Mouse (Mus musculus) kidney, embryonic 16.5 days (tissue): Measurements from ENCODE around the gene Spc24. TPM values are rescaled to one million over a fixed set of nuclear protein-coding genes. Genes with fewer than 3 reads are reported as not detected.

ENCODE experiments used
- ATAC-seq: fragments of 200-750 bp; cut with Nextera tagmentation; 2 replicates; pipeline ENCODE4 v1.8.0; 2017; ENCODE audit warnings: moderate TSS enrichment; ENCODE audit not compliant: low FRiP score, low TSS enrichment
- H3K27ac ChIP-seq: fragments of 300-500 bp; sonication (generic); 2 replicates; pipeline ENCODE4 v1.5.1; 2014; ENCODE audit warnings: low read length
- H3K27me3 ChIP-seq: fragments of 300-500 bp; sonication (generic); 2 replicates; pipeline ENCODE4 v1.6.1; 2014; ENCODE audit warnings: low read length, control low read depth, mixed read lengths; ENCODE audit not compliant: insufficient read depth
- H3K36me3 ChIP-seq: fragments of 300-500 bp; sonication (generic); 2 replicates; pipeline ENCODE4 v1.6.1; 2014; ENCODE audit warnings: low read length, control low read depth, mixed read lengths; ENCODE audit not compliant: insufficient read depth
- H3K4me1 ChIP-seq: fragments of 300-500 bp; sonication (generic); 2 replicates; pipeline ENCODE4 v1.6.1; 2014; ENCODE audit warnings: low read length, control low read depth, mixed read lengths; ENCODE audit not compliant: insufficient read depth
- H3K4me2 ChIP-seq: fragments of 300-500 bp; sonication (generic); replicated peaks from 2 replicates; pipeline ENCODE4 v1.6.1; 2014; ENCODE audit warnings: low read depth, low read length
- H3K4me3 ChIP-seq: fragments of 300-500 bp; sonication (generic); 2 replicates; pipeline ENCODE4 v1.5.1; 2014; ENCODE audit warnings: mild to moderate bottlenecking, low read length
- H3K9ac ChIP-seq: fragments of 300-500 bp; sonication (generic); replicated peaks from 2 replicates; pipeline ENCODE4 v1.6.1; 2014; ENCODE audit warnings: low read length
- H3K9me3 ChIP-seq: fragments of 300-500 bp; sonication (generic); 2 replicates; pipeline ENCODE4 v1.6.1; 2016; ENCODE audit warnings: low read length, control low read depth
- WGBS: fragments of 180-500 bp; shearing (Covaris S2); extraction: QIAGEN DNeasy Blood & Tissue Kit; methylation state at CpG from one replicate; pipeline ENCODE4 v1.1.7; 2014; 5-methylcytosine and 5-hydroxymethylcytosine counted together
- polyA plus RNA-seq: library from polyadenylated mRNA; unstranded; fragments of >200 nt; fragmentation: Nextera tagmentation; extraction: Ambion mirVana; gene quantifications from 2 replicates; pipeline ENCODE4 v1.2.1, GENCODE M21; 2015

The Spc24 gene
- 120 and 134 TPM in 2 replicates for polyA plus RNA-seq

GRCm38 (mm10) chr9:21760155-21761088, at the start of gene Spc24:
Gene Spc24, minus strand, starts transcription at chr9:21760303.
- peak; percentile 96 for ATAC-seq
- Histone ChIP-seq H3K4me2 (peak within 1 kb of the TSS; percentile 68), H3K4me3 (peak within 1 kb of the TSS; percentile 84), H3K36me3 (peaks cover 12% of the 10 kb centered on the region), H3K27me3 (no peaks in the 10 kb centered on the region), H3K9me3 (no peaks in the 10 kb centered on the region; the same call in 1 of the 2 replicates), H3K4me1 (peaks cover 12% of the 10 kb centered on the region), H3K27ac (peak within 1 kb of the TSS; percentile 61), H3K9ac (peak within 1 kb of the TSS; percentile 81)
- under 1% methylated on average over 49 of the region's 54 CpGs for WGBS

- 69% methylated on average over 3 of the region's 3 CpGs for WGBS
- ATAC-seq = no peak
Measured at GRCm38 (mm10) chr9:21808561-21808960, 48.5 kb upstream of the Spc24 start.

DNA sequence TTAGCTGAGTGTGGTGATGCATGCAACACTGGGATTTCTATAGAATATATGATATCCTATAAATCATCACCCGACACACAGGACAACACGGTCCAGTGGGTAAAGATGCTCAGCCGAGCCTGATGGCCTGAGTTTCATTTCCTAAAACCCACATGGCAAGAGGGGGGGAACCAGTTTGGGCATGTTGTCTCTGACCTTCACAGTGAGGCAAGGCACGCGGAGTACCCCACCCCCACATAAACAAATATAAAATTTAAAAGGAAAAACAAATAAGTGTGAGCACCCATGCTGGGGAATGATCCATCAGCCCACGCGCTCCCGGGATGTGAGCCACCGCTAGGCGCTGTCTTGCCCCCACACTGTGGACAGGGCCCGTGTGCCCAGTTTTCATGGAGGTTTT, 46.9 kb upstream of the Spc24 start:
- peaks cover 5% of the 10 kb centered on the region; the same call in 1 of the 2 replicates for H3K36me3 ChIP-seq
- no peak for ATAC-seq
- no peak overlapping the region for H3K27ac ChIP-seq
- H3K4me3 ChIP-seq = no peak overlapping the region
- no peaks in the 10 kb centered on the region for H3K9me3 ChIP-seq
- no peak overlapping the region for H3K9ac ChIP-seq
- no peak overlapping the region for H3K4me2 ChIP-seq
- 52% methylated on average over 11 of the region's 11 CpGs for WGBS
- H3K4me1 ChIP-seq = peaks cover 10% of the 10 kb centered on the region
- H3K27me3 ChIP-seq = no peaks in the 10 kb centered on the region

More at GRCm38 (mm10) chr9:21808561-21808960, 48.5 kb upstream of the Spc24 start:
- Histone ChIP-seq H3K36me3 (peaks cover 18% of the 10 kb centered on the region), H3K27ac (no peak overlapping the region), H3K4me3 (no peak overlapping the region), H3K4me1 (peaks cover 10% of the 10 kb centered on the region), H3K4me2 (no peak overlapping the region), H3K9me3 (no peaks in the 10 kb centered on the region), H3K9ac (no peak overlapping the region), H3K27me3 (no peaks in the 10 kb centered on the region)

- H3K36me3 ChIP-seq = 0 out of 2 replicates have a peak, but pooled peaks cover 4% of the 10 kb centered on the region
- H3K9me3 ChIP-seq = no peaks in the 10 kb centered on the region
- no peak overlapping the region for H3K27ac ChIP-seq
- H3K9ac ChIP-seq = no peak overlapping the region
- H3K4me1 ChIP-seq = peaks cover 10% of the 10 kb centered on the region
- ATAC-seq = no peak
- no peak overlapping the region for H3K4me3 ChIP-seq
- H3K4me2 ChIP-seq = no peak overlapping the region
- 63% methylated on average over 3 of the region's 3 CpGs for WGBS
- H3K27me3 ChIP-seq = no peaks in the 10 kb centered on the region
Measured at GRCm38 (mm10) chr9:21806363-21806762, 46.3 kb upstream of the Spc24 start.

DNA sequence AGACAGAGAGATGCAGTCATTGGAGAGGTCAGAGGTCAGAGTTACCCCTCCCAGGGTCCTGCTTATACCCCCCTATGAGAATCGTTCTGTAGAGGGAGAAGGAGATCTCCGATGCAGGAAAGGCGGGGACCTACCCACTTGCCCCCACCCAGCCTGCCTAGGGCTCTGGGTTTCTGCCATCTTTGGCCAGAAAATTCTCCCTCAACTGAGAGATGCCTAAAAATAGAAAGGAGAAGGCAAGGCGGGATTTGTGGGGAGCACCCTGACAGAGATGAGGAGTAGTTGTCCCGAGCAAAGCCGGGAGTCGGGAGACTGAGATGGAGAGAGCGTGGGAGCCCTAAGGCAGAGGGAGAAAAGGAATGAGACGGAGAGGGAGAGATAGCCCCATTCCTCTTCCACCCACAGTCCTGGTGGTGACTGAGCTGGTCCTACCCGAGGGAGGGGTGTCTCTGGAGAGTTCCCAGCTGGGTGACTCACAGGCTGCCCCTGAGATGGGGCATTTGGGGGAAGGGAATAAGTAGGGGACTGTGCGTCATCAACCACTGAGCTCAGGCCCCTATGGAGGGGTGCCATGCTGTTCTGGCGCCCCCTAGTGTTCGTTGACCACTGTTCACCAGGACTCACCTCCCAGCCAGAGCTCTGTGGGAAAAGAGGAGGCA, 44.0 kb upstream of the Spc24 start:
- Histone ChIP-seq H3K27ac (peak overlapping the region; percentile 21; the same call in 1 of the 2 replicates), H3K36me3 (0 out of 2 replicates have a peak, but pooled peaks cover 3% of the 10 kb centered on the region), H3K9ac (0 out of 2 replicates have a peak overlapping the region, but pooled peaks have one; percentile 37), H3K27me3 (no peaks in the 10 kb centered on the region), H3K4me1 (peaks cover 10% of the 10 kb centered on the region), H3K4me3 (no peak overlapping the region), H3K4me2 (no peak overlapping the region), H3K9me3 (no peaks in the 10 kb centered on the region)
- peak; percentile 91 for ATAC-seq
- 35% methylated on average over 13 of the region's 13 CpGs for WGBS

DNA sequence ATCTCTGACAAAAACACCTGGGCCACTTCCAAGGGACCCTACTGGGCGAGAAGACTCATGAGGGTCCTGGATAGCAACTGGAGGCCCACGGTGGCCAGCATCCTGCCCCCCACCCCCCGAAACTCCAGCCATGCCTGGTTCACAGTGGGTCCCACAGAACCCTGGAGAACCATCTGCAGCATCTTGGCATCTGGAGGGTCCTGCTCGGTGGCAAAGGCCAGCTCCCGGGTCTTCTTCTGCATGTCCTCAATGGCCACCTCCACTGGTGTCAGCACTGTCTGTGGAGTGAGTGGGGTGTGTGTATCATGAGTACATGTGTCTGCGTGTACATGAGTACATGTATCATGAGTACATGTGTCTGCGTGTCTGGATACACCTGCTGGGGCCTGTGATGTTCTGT, 41.5 kb upstream of the Spc24 start:
- H3K27me3 ChIP-seq = no peaks in the 10 kb centered on the region
- no peak overlapping the region for H3K4me2 ChIP-seq
- H3K9ac ChIP-seq = no peak overlapping the region
- H3K9me3 ChIP-seq = no peaks in the 10 kb centered on the region
- peaks cover 18% of the 10 kb centered on the region for H3K4me1 ChIP-seq
- H3K27ac ChIP-seq = no peak overlapping the region
- 91% methylated on average over 7 of the region's 7 CpGs for WGBS
- no peak overlapping the region for H3K4me3 ChIP-seq
- no peak for ATAC-seq
- H3K36me3 ChIP-seq = 0 out of 2 replicates have a peak, but pooled peaks cover 3% of the 10 kb centered on the region

DNA sequence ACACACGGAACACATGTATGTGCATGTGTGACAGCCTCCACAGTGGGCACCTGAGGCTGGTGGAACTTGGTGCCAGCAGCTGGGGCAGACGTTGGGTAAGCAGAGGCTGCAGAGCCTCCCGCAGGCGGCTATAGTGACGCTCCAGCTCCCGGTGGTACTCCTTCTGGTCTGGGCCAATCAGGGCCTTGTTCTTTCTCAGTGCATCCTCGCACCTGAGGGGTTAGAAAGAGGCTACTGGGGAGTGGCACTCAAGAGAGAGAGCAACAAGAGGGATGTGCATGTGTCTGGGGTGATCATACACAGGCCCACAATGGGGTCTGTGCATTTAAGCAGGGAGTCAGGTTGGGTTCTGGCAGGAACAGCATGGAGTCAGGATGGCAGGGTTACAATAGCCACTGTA, 41.0 kb upstream of the Spc24 start:
- no peak overlapping the region for H3K9ac ChIP-seq
- 82% methylated on average over 7 of the region's 7 CpGs for WGBS
- peaks cover 22% of the 10 kb centered on the region for H3K4me1 ChIP-seq
- H3K27ac ChIP-seq = no peak overlapping the region
- H3K4me2 ChIP-seq = no peak overlapping the region
- H3K4me3 ChIP-seq = no peak overlapping the region
- ATAC-seq = no peak
- no peaks in the 10 kb centered on the region for H3K27me3 ChIP-seq
- 0 out of 2 replicates have a peak, but pooled peaks cover 3% of the 10 kb centered on the region for H3K36me3 ChIP-seq
- no peaks in the 10 kb centered on the region for H3K9me3 ChIP-seq

DNA sequence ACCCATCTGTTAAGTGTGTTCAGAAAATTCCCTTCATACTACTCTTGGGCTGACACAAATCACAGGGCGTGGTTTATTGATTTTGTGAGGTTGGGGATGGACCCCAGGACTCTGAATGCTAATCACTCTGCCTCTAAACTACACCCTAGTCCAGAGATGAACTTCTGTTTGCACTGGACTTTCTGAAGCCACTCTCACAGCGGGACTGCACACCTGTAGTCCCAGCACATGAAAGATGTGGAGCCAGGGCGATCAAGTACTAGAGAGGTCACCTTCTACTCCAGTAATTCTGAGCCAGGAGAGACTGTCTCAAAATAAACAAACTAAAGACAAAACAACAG, 38.9 kb upstream of the Spc24 start:
- WGBS = 37% methylated on average over 3 of the region's 3 CpGs
- Histone ChIP-seq H3K9me3 (no peaks in the 10 kb centered on the region), H3K27ac (peak overlapping the region; percentile 96), H3K36me3 (peaks cover 20% of the 10 kb centered on the region), H3K4me1 (peaks cover 25% of the 10 kb centered on the region), H3K27me3 (no peaks in the 10 kb centered on the region), H3K4me3 (peak overlapping the region; percentile 89), H3K4me2 (peak overlapping the region; percentile 70), H3K9ac (no peak overlapping the region; the same call in 1 of the 2 replicates)
- no peak for ATAC-seq

- H3K4me3 ChIP-seq = peak within 1 kb of the TSS; percentile 89
- peak; percentile 85 for ATAC-seq
- H3K36me3 ChIP-seq = peaks cover 25% of the 10 kb centered on the region
- H3K9me3 ChIP-seq = no peaks in the 10 kb centered on the region
- H3K27me3 ChIP-seq = no peaks in the 10 kb centered on the region
- peak within 1 kb of the TSS; percentile 70 for H3K4me2 ChIP-seq
- under 1% methylated on average over 51 of the region's 52 CpGs for WGBS
- H3K9ac ChIP-seq = peak within 1 kb of the TSS; percentile 92
- peak within 1 kb of the TSS; percentile 96 for H3K27ac ChIP-seq
- H3K4me1 ChIP-seq = peaks cover 24% of the 10 kb centered on the region
Measured at GRCm38 (mm10) chr9:21798345-21799009, 38.4 kb upstream of the Spc24 start, which contains the start of gene Kank2. Gene Kank2, minus strand, starts transcription at chr9:21798744.
